Mouse (Mus musculus): ENCODE measurements at regions not wholly inside any gene's neighbourhood (a gene's known extent, or its start where the extent isn't known, plus 50 kb on each side); places are given as distances from the start of the nearest gene placed in this dataset.

GRCm38 (mm10) chr13:83074219-83074965 is 429.4 kb upstream of the Mef2c start:
- TF ChIP-seq GATA1 (IDR thresholded peaks at IDR 0.05; ENCODE audit: low read length) (no peak), TAL1 (IDR thresholded peaks at IDR 0.05; ENCODE audit: low read length) (no peak)
